Mouse (Mus musculus) heart, embryonic 13.5 days (tissue): ENCODE data around the gene Bnip1. TPM values are rescaled to one million over a fixed set of nuclear protein-coding genes. Genes with fewer than 3 reads are reported as not detected.

Experiments used
- ATAC-seq: fragments of 200-750 bp; cut with Nextera tagmentation; 2 replicates; pipeline ENCODE4 v1.8.0; 2017; ENCODE audit warnings: moderate TSS enrichment; ENCODE audit not compliant: insufficient number of reproducible peaks, low FRiP score, low TSS enrichment; ENCODE audit errors: extremely low read depth
- H3K27ac ChIP-seq: fragments of 300-500 bp; sonication (generic); replicated peaks from 2 replicates; pipeline ENCODE4 v1.5.1; 2015; ENCODE audit warnings: moderate library complexity, mild to moderate bottlenecking, inconsistent platforms
- H3K27me3 ChIP-seq: fragments of 300-500 bp; sonication (generic); replicated peaks from 2 replicates; pipeline ENCODE4 v1.6.1; 2015; ENCODE audit warnings: mild to moderate bottlenecking, inconsistent platforms
- H3K36me3 ChIP-seq: fragments of 300-500 bp; sonication (generic); 2 replicates; pipeline ENCODE4 v1.6.1; 2015; ENCODE audit warnings: mild to moderate bottlenecking, inconsistent platforms
- H3K4me1 ChIP-seq: fragments of 300-500 bp; sonication (generic); 2 replicates; pipeline ENCODE4 v1.6.1; 2015; ENCODE audit warnings: inconsistent platforms
- H3K4me2 ChIP-seq: fragments of 300-500 bp; sonication (generic); 2 replicates; pipeline ENCODE4 v1.6.1; 2015; ENCODE audit warnings: inconsistent platforms, mild to moderate bottlenecking, moderate library complexity
- H3K4me3 ChIP-seq: fragments of 300-500 bp; sonication (generic); 2 replicates; pipeline ENCODE4 v1.5.1; 2015; ENCODE audit warnings: moderate library complexity, mild to moderate bottlenecking, inconsistent platforms
- H3K9ac ChIP-seq: fragments of 300-500 bp; sonication (generic); 2 replicates; pipeline ENCODE4 v1.6.1; 2015; ENCODE audit warnings: inconsistent platforms, mild to moderate bottlenecking, moderate library complexity
- H3K9me3 ChIP-seq: fragments of 300-500 bp; sonication (generic); 2 replicates; pipeline ENCODE4 v1.6.1; 2016; ENCODE audit warnings: inconsistent platforms
- WGBS: fragments of 180-500 bp; shearing (Covaris S2); methylation state at CpG from one replicate; pipeline ENCODE4 v1.1.7; 2015; ENCODE audit warnings: mixed read lengths; 5-methylcytosine and 5-hydroxymethylcytosine counted together
- polyA plus RNA-seq: library from polyadenylated mRNA; unstranded; fragments of >200 nt; fragmentation: Nextera tagmentation; extraction: Ambion mirVana; gene quantifications from 2 replicates; pipeline ENCODE4 v1.2.1, GENCODE M21; 2015

The Bnip1 gene
- polyA plus RNA-seq, 1 experiment from 2014 or later, result 56.6 TPM

GRCm38 (mm10) chr17:26795386-26795785 is 14.5 kb downstream of the Bnip1 start:
- Histone ChIP-seq H3K9me3 (no peaks in the 10 kb centered on the region), H3K27me3 (no peaks in the 10 kb centered on the region), H3K27ac (0 out of 2 replicates have a peak overlapping the region, but pooled peaks have one; percentile 28), H3K36me3 (peaks cover 30% of the 10 kb centered on the region), H3K4me1 (peaks cover 29% of the 10 kb centered on the region), H3K4me2 (no peak overlapping the region), H3K9ac (no peak overlapping the region), H3K4me3 (no peak overlapping the region)
- WGBS, result 58% methylated on average over 7 of the region's 7 CpGs
- ATAC-seq, result no peak

GRCm38 (mm10) chr17:26797379-26798128 is 16.7 kb downstream of the Bnip1 start:
- peak overlapping the region; percentile 87 for H3K27ac ChIP-seq
- peak overlapping the region; percentile 30 for H3K4me2 ChIP-seq
- peaks cover 8% of the 10 kb centered on the region for H3K36me3 ChIP-seq
- ATAC-seq, result no peak
- H3K4me3 ChIP-seq, result no peak overlapping the region
- no peak overlapping the region; the same call in none of the 2 replicates for H3K9ac ChIP-seq
- H3K9me3 ChIP-seq, result no peaks in the 10 kb centered on the region
- 33% methylated on average over 6 of the region's 6 CpGs for WGBS
- H3K4me1 ChIP-seq, result peaks cover 29% of the 10 kb centered on the region
- no peaks in the 10 kb centered on the region for H3K27me3 ChIP-seq

GRCm38 (mm10) chr17:26802886-26803285 is 22.0 kb downstream of the Bnip1 start:
- H3K36me3 ChIP-seq, result no peaks in the 10 kb centered on the region
- WGBS, result 81% methylated on average over 3 of the region's 3 CpGs
- no peak overlapping the region for H3K4me3 ChIP-seq
- H3K9ac ChIP-seq, result no peak overlapping the region
- H3K27me3 ChIP-seq, result no peaks in the 10 kb centered on the region
- ATAC-seq, result no peak
- H3K9me3 ChIP-seq, result peaks cover 5% of the 10 kb centered on the region; the same call in 1 of the 2 replicates
- H3K4me1 ChIP-seq, result peaks cover under 1% of the 10 kb centered on the region
- H3K27ac ChIP-seq, result no peak overlapping the region
- no peak overlapping the region for H3K4me2 ChIP-seq

- no peaks in the 10 kb centered on the region for H3K27me3 ChIP-seq
- no peak overlapping the region for H3K9ac ChIP-seq
- ATAC-seq, result no peak
- no peaks in the 10 kb centered on the region for H3K9me3 ChIP-seq
- no peak overlapping the region for H3K4me2 ChIP-seq
- H3K4me3 ChIP-seq, result no peak overlapping the region
- H3K4me1 ChIP-seq, result peaks cover 15% of the 10 kb centered on the region
- no peak overlapping the region for H3K27ac ChIP-seq
- H3K36me3 ChIP-seq, result no peaks in the 10 kb centered on the region
- WGBS, result 82% methylated on average over 2 of the region's 2 CpGs
These were observed 31.7 kb downstream of the Bnip1 start for GRCm38 (mm10) chr17:26812607-26813006.

- WGBS, result 26% methylated on average over 9 of the region's 9 CpGs
- no peaks in the 10 kb centered on the region for H3K9me3 ChIP-seq
- ATAC-seq, result no peak
- H3K36me3 ChIP-seq, result no peaks in the 10 kb centered on the region
- H3K27ac ChIP-seq, result peak overlapping the region; percentile 50
- H3K4me1 ChIP-seq, result peaks cover 15% of the 10 kb centered on the region
- H3K27me3 ChIP-seq, result no peaks in the 10 kb centered on the region
- peak overlapping the region; percentile 41 for H3K4me2 ChIP-seq
- H3K9ac ChIP-seq, result no peak overlapping the region
- H3K4me3 ChIP-seq, result no peak overlapping the region
These were observed 32.6 kb downstream of the Bnip1 start for GRCm38 (mm10) chr17:26813497-26813896.

- no peak overlapping the region for H3K27ac ChIP-seq
These were observed 35.9 kb downstream of the Bnip1 start for GRCm38 (mm10) chr17:26816810-26817209.

GRCm38 (mm10) chr17:26817776-26818175 is 36.9 kb downstream of the Bnip1 start:
- ATAC-seq, result no peak
- Histone ChIP-seq H3K36me3 (no peaks in the 10 kb centered on the region), H3K9ac (no peak overlapping the region), H3K27me3 (no peaks in the 10 kb centered on the region), H3K27ac (no peak overlapping the region), H3K4me2 (no peak overlapping the region), H3K4me3 (no peak overlapping the region), H3K4me1 (peaks cover 15% of the 10 kb centered on the region), H3K9me3 (no peaks in the 10 kb centered on the region)

More at GRCm38 (mm10) chr17:26816810-26817209, 35.9 kb downstream of the Bnip1 start:
- ATAC-seq, result no peak
- WGBS, result 71% methylated on average over 6 of the region's 6 CpGs
- Histone ChIP-seq H3K36me3 (no peaks in the 10 kb centered on the region), H3K4me2 (no peak overlapping the region), H3K4me3 (no peak overlapping the region), H3K4me1 (peaks cover 15% of the 10 kb centered on the region), H3K27me3 (no peaks in the 10 kb centered on the region), H3K9me3 (no peaks in the 10 kb centered on the region), H3K9ac (no peak overlapping the region)

- 0 out of 2 replicates have a peak, but pooled peaks cover 2% of the 10 kb centered on the region for H3K4me1 ChIP-seq
- ATAC-seq, result no peak
- H3K4me2 ChIP-seq, result no peak overlapping the region
- H3K27ac ChIP-seq, result no peak overlapping the region
- no peak overlapping the region for H3K4me3 ChIP-seq
- H3K36me3 ChIP-seq, result peaks cover 17% of the 10 kb centered on the region
- WGBS, result 71% methylated on average over 15 of the region's 17 CpGs
- peaks cover 8% of the 10 kb centered on the region for H3K9me3 ChIP-seq
- H3K27me3 ChIP-seq, result 0 out of 2 replicates have a peak, but pooled peaks cover 3% of the 10 kb centered on the region
- no peak overlapping the region for H3K9ac ChIP-seq
These were observed 45.3 kb downstream of the Bnip1 start for GRCm38 (mm10) chr17:26826131-26826530.

- H3K4me2 ChIP-seq, result no peak overlapping the region
- H3K36me3 ChIP-seq, result peaks cover 65% of the 10 kb centered on the region
- H3K27me3 ChIP-seq, result peaks cover 51% of the 10 kb centered on the region
- WGBS, result 61% methylated on average over 2 of the region's 2 CpGs
- no peak for ATAC-seq
- H3K27ac ChIP-seq, result 0 out of 2 replicates have a peak overlapping the region, but pooled peaks have one; percentile 15
- no peak overlapping the region for H3K9ac ChIP-seq
- H3K9me3 ChIP-seq, result peaks cover 9% of the 10 kb centered on the region
- H3K4me3 ChIP-seq, result no peak overlapping the region
- peaks cover 20% of the 10 kb centered on the region for H3K4me1 ChIP-seq
These were observed 52.9 kb downstream of the Bnip1 start for GRCm38 (mm10) chr17:26833806-26834205.

GRCm38 (mm10) chr17:26834302-26834965 is 53.6 kb downstream of the Bnip1 start:
- Histone ChIP-seq H3K27ac (peak overlapping the region; percentile 32; the same call in 1 of the 2 replicates), H3K36me3 (peaks cover 71% of the 10 kb centered on the region), H3K9ac (peak overlapping the region; percentile 54; the same call in 1 of the 2 replicates), H3K4me3 (no peak overlapping the region), H3K4me1 (peaks cover 20% of the 10 kb centered on the region), H3K27me3 (peaks cover 57% of the 10 kb centered on the region), H3K9me3 (peaks cover 9% of the 10 kb centered on the region), H3K4me2 (no peak overlapping the region)
- WGBS, result 65% methylated on average over 5 of the region's 5 CpGs
- ATAC-seq, result no peak

- Histone ChIP-seq H3K27me3 (peaks cover 65% of the 10 kb centered on the region), H3K27ac (peak overlapping the region; percentile 32; the same call in 1 of the 2 replicates), H3K9me3 (peaks cover 9% of the 10 kb centered on the region), H3K4me3 (no peak overlapping the region), H3K4me2 (peak overlapping the region; percentile 83; the same call in 1 of the 2 replicates), H3K9ac (peak overlapping the region; percentile 100; the same call in 1 of the 2 replicates), H3K4me1 (peaks cover 20% of the 10 kb centered on the region), H3K36me3 (peaks cover 69% of the 10 kb centered on the region)
- 21% methylated on average over 3 of the region's 9 CpGs for WGBS
- ATAC-seq, result no peak
These were observed 54.3 kb downstream of the Bnip1 start for GRCm38 (mm10) chr17:26834966-26835755.
